Mouse (Mus musculus): ENCODE results near the gene Galc. TPM values are rescaled to one million over a fixed set of nuclear protein-coding genes. Genes with fewer than 3 reads are reported as not detected.

Galc gene
- total and polyA plus RNA-seq, 3 experiments = not detected

GRCm38 (mm10) chr12:98269791-98270745 is 10.8 kb upstream of the Galc start:
- Histone ChIP-seq H3K36me3 (ENCODE audit: control insufficient read depth in 1 of 2, insufficient read depth in 2 of 2, low read length in 2 of 2) (no peaks in the 10 kb centered on the region), H3K9ac (ENCODE audit: control insufficient read depth, low read depth, low read length, poor library complexity, severe bottlenecking) (no peak overlapping the region), H3K4me3 (ENCODE audit: control insufficient read depth in 1 of 2, insufficient read depth in 1 of 2, low read depth in 2 of 2, low read length in 2 of 2) (no peak overlapping the region), H3K9me3 (replicated peaks; ENCODE audit: insufficient read depth, low read length) (no peaks in the 10 kb centered on the region), H3K4me1 (ENCODE audit: control insufficient read depth in 1 of 2, insufficient read depth in 2 of 2, low read length in 2 of 2) (no peaks in the 10 kb centered on the region), H3K27me3 (ENCODE audit: control insufficient read depth in 1 of 2, insufficient read depth in 2 of 2, low read length in 2 of 2) (no peaks in the 10 kb centered on the region), H3K27ac (ENCODE audit: control insufficient read depth, low read depth, low read length) (no peak overlapping the region), H3K79me2 (ENCODE audit: control insufficient read depth, insufficient read depth, low read length, poor library complexity) (no peaks in the 10 kb centered on the region)
- DNase-seq (ENCODE audit: low read depth, low spot score) = no peak
- TF ChIP-seq UBTF (IDR thresholded peaks at IDR 0.05; ENCODE audit: borderline replicate concordance, insufficient read depth, low read depth, low read length) (no peak), MAX (IDR thresholded peaks at IDR 0.05; ENCODE audit: low read length) (no peak), USF1 (IDR thresholded peaks at IDR 0.05; ENCODE audit: low read depth, low read length) (no peak), HCFC1 (IDR thresholded peaks at IDR 0.05; ENCODE audit: low read depth, low read length) (no peak), ZMIZ1 (IDR thresholded peaks at IDR 0.05; ENCODE audit: low read depth, low read length) (no peak), POLR2AphosphoS5 (IDR thresholded peaks at IDR 0.05; ENCODE audit: borderline replicate concordance, low read depth, low read length) (no peak)

- no peak for DNase-seq (ENCODE audit: low read depth, low spot score)
- Histone ChIP-seq H3K27ac (ENCODE audit: control insufficient read depth, low read depth, low read length) (no peak within 1 kb of the TSS), H3K4me1 (ENCODE audit: control insufficient read depth in 1 of 2, insufficient read depth in 2 of 2, low read length in 2 of 2) (no peaks in the 10 kb centered on the region), H3K79me2 (ENCODE audit: control insufficient read depth, insufficient read depth, low read length, poor library complexity) (no peaks in the 10 kb centered on the region), H3K27me3 (ENCODE audit: control insufficient read depth in 1 of 2, insufficient read depth in 2 of 2, low read length in 2 of 2) (no peaks in the 10 kb centered on the region), H3K9me3 (replicated peaks; ENCODE audit: insufficient read depth, low read length) (no peaks in the 10 kb centered on the region), H3K4me3 (ENCODE audit: control insufficient read depth in 1 of 2, insufficient read depth in 1 of 2, low read depth in 2 of 2, low read length in 2 of 2) (no peak within 1 kb of the TSS), H3K9ac (ENCODE audit: control insufficient read depth, low read depth, low read length, poor library complexity, severe bottlenecking) (no peak within 1 kb of the TSS), H3K36me3 (ENCODE audit: control insufficient read depth in 1 of 2, insufficient read depth in 2 of 2, low read length in 2 of 2) (no peaks in the 10 kb centered on the region)
- TF ChIP-seq GABPA (IDR thresholded peaks at IDR 0.05; ENCODE audit: low read depth, low read length) = no peak
- no peak for TF ChIP-seq POLR2AphosphoS5 (IDR thresholded peaks at IDR 0.05; ENCODE audit: borderline replicate concordance, low read depth, low read length)
Measured at GRCm38 (mm10) chr12:98268441-98269369, 9.4 kb upstream of the Galc start, which contains the start of gene Gpr65. Gene Gpr65, plus strand, starts transcription at chr12:98268635.

DNA sequence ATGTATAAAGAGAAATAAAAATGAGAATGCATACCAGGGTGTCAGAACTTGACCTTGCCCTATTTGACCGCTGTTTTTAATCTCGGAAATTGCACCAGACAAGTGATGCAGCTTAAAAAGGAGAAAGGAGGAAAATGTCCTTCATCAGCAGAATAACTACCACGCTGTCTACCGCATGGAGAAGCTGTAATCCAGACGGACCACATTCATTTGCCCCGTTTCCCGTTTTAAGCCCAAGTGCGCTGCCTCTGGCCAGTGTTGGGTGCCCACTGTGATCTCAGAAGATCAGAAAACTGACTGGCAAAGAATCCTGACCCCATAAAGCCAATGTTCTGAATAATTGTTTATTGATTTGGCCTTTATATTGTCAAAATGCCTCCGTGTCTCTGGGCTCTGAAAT is 6.4 kb upstream of the Galc start:
- no peak for DNase-seq (ENCODE audit: low read depth, low spot score)
- no peak overlapping the region for H3K27ac ChIP-seq (ENCODE audit: control insufficient read depth, low read depth, low read length)
- no peaks in the 10 kb centered on the region for H3K9me3 ChIP-seq (replicated peaks; ENCODE audit: insufficient read depth, low read length)
- no peak overlapping the region for H3K4me3 ChIP-seq (ENCODE audit: control insufficient read depth in 1 of 2, insufficient read depth in 1 of 2, low read depth in 2 of 2, low read length in 2 of 2)
- TF ChIP-seq GATA1 (IDR thresholded peaks at IDR 0.05; ENCODE audit: low read depth, low read length) (no peak), ZNF384 (IDR thresholded peaks at IDR 0.05; ENCODE audit: low read depth, low read length) (no peak), CHD2 (IDR thresholded peaks at IDR 0.05; ENCODE audit: low read length) (no peak), NELFE (IDR thresholded peaks at IDR 0.05; ENCODE audit: low read depth, low read length) (no peak), TCF12 (IDR thresholded peaks at IDR 0.05; ENCODE audit: low read depth, low read length) (no peak), MYB (IDR thresholded peaks at IDR 0.05; ENCODE audit: low read depth, low read length) (no peak), ZMIZ1 (IDR thresholded peaks at IDR 0.05; ENCODE audit: low read depth, low read length) (no peak), POLR2AphosphoS5 (IDR thresholded peaks at IDR 0.05; ENCODE audit: borderline replicate concordance, low read depth, low read length) (no peak), UBTF (IDR thresholded peaks at IDR 0.05; ENCODE audit: borderline replicate concordance, insufficient read depth, low read depth, low read length) (no peak), E2F4 (IDR thresholded peaks at IDR 0.05; ENCODE audit: borderline replicate concordance, low read depth, low read length) (no peak), MAX (IDR thresholded peaks at IDR 0.05; ENCODE audit: low read length) (no peak), MAZ (IDR thresholded peaks at IDR 0.05; ENCODE audit: low read depth, low read length) (no peak), USF2 (IDR thresholded peaks at IDR 0.05; ENCODE audit: borderline replicate concordance in 1 of 2, insufficient read depth in 1 of 2, low read depth in 1 of 2, low read length in 2 of 2) (no peak), RCOR1 (IDR thresholded peaks at IDR 0.05; ENCODE audit: low read depth, low read length) (no peak)
- H3K36me3 ChIP-seq (ENCODE audit: control insufficient read depth in 1 of 2, insufficient read depth in 2 of 2, low read length in 2 of 2) = no peaks in the 10 kb centered on the region
- H3K27me3 ChIP-seq (ENCODE audit: control insufficient read depth in 1 of 2, insufficient read depth in 2 of 2, low read length in 2 of 2) = no peaks in the 10 kb centered on the region
- no peak overlapping the region for H3K9ac ChIP-seq (ENCODE audit: control insufficient read depth, low read depth, low read length, poor library complexity, severe bottlenecking)
- no peaks in the 10 kb centered on the region for H3K4me1 ChIP-seq (ENCODE audit: control insufficient read depth in 1 of 2, insufficient read depth in 2 of 2, low read length in 2 of 2)
- no peaks in the 10 kb centered on the region for H3K79me2 ChIP-seq (ENCODE audit: control insufficient read depth, insufficient read depth, low read length, poor library complexity)

All from MEL (cell line).